Mouse (Mus musculus) olfactory bulb, adult 2 months (tissue): Measurements from ENCODE around the gene Csnk1d.

Source experiments
- CTCF ChIP-seq: fragments of 200-500 bp; IDR thresholded peaks from 2 replicates; pipeline ENCODE4 v1.5.1; 2012; ENCODE audit warnings: low read depth, mild to moderate bottlenecking, low read length, moderate library complexity; ENCODE audit not compliant: insufficient read depth
- POLR2A ChIP-seq: fragments of 200-500 bp; IDR thresholded peaks from 2 replicates; pipeline ENCODE4 v1.6.1; 2012; ENCODE audit warnings: mild to moderate bottlenecking, low read depth, low read length, moderate library complexity; ENCODE audit not compliant: insufficient read depth

DNA sequence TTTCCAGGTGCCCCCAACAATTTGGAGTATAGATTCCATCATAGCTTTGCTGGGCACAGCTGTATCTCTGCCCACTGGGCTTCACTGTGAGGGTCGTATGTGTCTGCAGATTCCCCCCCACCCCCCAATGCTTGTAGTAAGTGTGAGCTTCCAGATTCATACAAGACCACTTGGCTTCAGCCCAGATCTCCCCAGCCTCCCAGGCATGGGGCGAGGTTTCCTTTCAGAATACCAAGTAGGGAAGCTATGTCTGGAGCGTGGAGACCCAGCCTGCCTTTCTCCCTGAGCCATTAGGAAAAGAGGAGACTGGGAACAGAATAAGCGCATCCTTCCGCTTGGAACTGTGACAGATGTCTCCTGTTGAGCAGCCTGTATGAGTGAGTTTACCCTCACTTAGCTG lies 2.5 kb upstream of the Csnk1d start:
- TF ChIP-seq CTCF (no peak), POLR2A (no peak)
